Mouse (Mus musculus): ENCODE measurements around the gene Bcat2.

DNA sequence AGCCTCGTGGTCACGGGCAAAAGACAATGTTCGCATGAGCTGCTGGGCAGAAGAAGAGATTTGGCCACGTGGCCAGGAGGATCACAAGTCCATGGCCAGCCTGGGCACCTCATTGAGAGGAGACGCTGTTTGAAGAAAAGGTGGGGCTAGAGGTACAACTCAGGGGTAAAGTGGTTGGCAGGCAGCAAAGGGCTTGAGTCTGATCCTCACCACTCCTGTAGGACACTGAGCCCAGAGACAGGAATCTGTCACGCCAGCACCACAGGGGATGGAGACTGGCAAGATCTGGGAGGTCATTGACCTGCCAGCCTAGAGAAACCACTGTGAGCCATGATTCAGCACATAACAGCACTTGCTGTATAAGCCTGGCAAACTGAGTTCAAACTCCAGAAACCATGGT lies 27.6 kb downstream of the Bcat2 start:
- TF ChIP-seq CTCF (IDR thresholded peaks at IDR 0.05): no peak
- no peak for TF ChIP-seq EP300 (IDR thresholded peaks at IDR 0.05)
